Mouse (Mus musculus) heart, adult 2 months (tissue): Measurements from ENCODE around the gene Qprt. TPM values are rescaled to one million over a fixed set of nuclear protein-coding genes. Genes with fewer than 3 reads are reported as not detected.

Experiments used
- DNase-seq, 2 experiments: peaks; one replicate each; pipeline ENCODE4 v3.0.0; 2021
- H3K27ac ChIP-seq: fragments of 200-600 bp; 2 replicates; pipeline ENCODE4 v1.8.1; 2022
- H3K27me3 ChIP-seq: fragments of 200-500 bp; 2 replicates; pipeline ENCODE4 v1.6.1; 2012; ENCODE audit warnings: mild to moderate bottlenecking, low read length, inconsistent platforms, mixed read lengths; ENCODE audit not compliant: control insufficient read depth, insufficient read depth
- H3K36me3 ChIP-seq: fragments of 200-500 bp; 2 replicates; pipeline ENCODE4 v1.6.1; 2012; ENCODE audit warnings: low read length, inconsistent platforms; ENCODE audit not compliant: control insufficient read depth, insufficient read depth
- H3K4me1 ChIP-seq: fragments of 200-500 bp; 2 replicates; pipeline ENCODE4 v1.6.1; 2011; ENCODE audit warnings: low read length; ENCODE audit not compliant: control insufficient read depth, insufficient read depth
- H3K4me3 ChIP-seq: fragments of 200-600 bp; 2 replicates; pipeline ENCODE4 v1.8.1; 2022
- H3K79me2 ChIP-seq: fragments of 200-500 bp; replicated peaks from 2 replicates; pipeline ENCODE4 v1.6.1; 2012; ENCODE audit warnings: mild to moderate bottlenecking, inconsistent platforms, low read length, moderate library complexity, mixed read lengths; ENCODE audit not compliant: control insufficient read depth, insufficient read depth
- H3K9ac ChIP-seq: fragments of 200-500 bp; 2 replicates; pipeline ENCODE4 v1.6.1; 2012; ENCODE audit warnings: low read depth, mild to moderate bottlenecking, control low read depth, inconsistent platforms, low read length, mixed read lengths
- CTCF ChIP-seq: fragments of 200-600 bp; IDR thresholded peaks from 2 replicates; pipeline ENCODE4 v1.8.1; 2022; ENCODE audit warnings: antibody characterized with exemption, mild to moderate bottlenecking, moderate library complexity
- EP300 ChIP-seq: fragments of 200-500 bp; IDR thresholded peaks from 2 replicates; pipeline ENCODE4 v1.6.1; 2011; ENCODE audit warnings: low read depth, low read length, control low read depth; ENCODE audit not compliant: insufficient read depth
- POLR2A ChIP-seq: fragments of 200-500 bp; IDR thresholded peaks from 2 replicates; pipeline ENCODE4 v1.6.1; 2011; ENCODE audit warnings: mild to moderate bottlenecking, low read depth, low read length, control low read depth; ENCODE audit not compliant: insufficient read depth
- WGBS: fragments of 180-500 bp; shearing (Covaris S2); methylation state at CpG from one replicate; pipeline ENCODE4 v1.1.7; 2018; 5-methylcytosine and 5-hydroxymethylcytosine counted together
- intact Hi-C: fragments of 180-260 bp; cut with DNase I; formaldehyde crosslinking; loops from one replicate; pipeline ENCODE4 v1.15.1; 2025
- polyA plus RNA-seq: library from polyadenylated mRNA; depleted of rRNA; stranded (reverse); fragments of >200 nt; gene quantifications from 2 replicates; pipeline ENCODE4 v1.2.3, GENCODE M21; 2012
- total RNA-seq, 2 experiments: library from RNA; stranded (reverse); gene quantifications; 2 replicates each; pipeline ENCODE4 v1.2.3; 2021

The Qprt gene
- total and polyA plus RNA-seq, 3 experiments, result 0.25 TPM; not detected in 2

GRCm38 (mm10) chr7:127098521-127098920 lies 23.5 kb downstream of the Qprt start:
- H3K27me3 ChIP-seq, result no peaks in the 10 kb centered on the region
- no peaks in the 10 kb centered on the region for H3K79me2 ChIP-seq
- intact Hi-C loops, result no loop called here
- WGBS, result 77% methylated on average over 5 of the region's 5 CpGs
- no peak overlapping the region for H3K27ac ChIP-seq
- H3K4me3 ChIP-seq, result no peak overlapping the region
- no peaks in the 10 kb centered on the region for H3K36me3 ChIP-seq
- no peak for TF ChIP-seq POLR2A
- TF ChIP-seq CTCF, result no peak
- TF ChIP-seq EP300, result no peak
- no peak for DNase-seq
- no peaks in the 10 kb centered on the region for H3K4me1 ChIP-seq
- no peak overlapping the region for H3K9ac ChIP-seq

- Histone ChIP-seq H3K79me2 (no peaks in the 10 kb centered on the region), H3K27me3 (no peaks in the 10 kb centered on the region), H3K36me3 (no peaks in the 10 kb centered on the region), H3K27ac (no peak overlapping the region), H3K4me3 (no peak overlapping the region), H3K9ac (no peak overlapping the region), H3K4me1 (no peaks in the 10 kb centered on the region)
- 79% methylated on average over 7 of the region's 7 CpGs for WGBS
- no peak for DNase-seq
- TF ChIP-seq EP300, result no peak
- no peak for TF ChIP-seq POLR2A
- no peak for TF ChIP-seq CTCF
- intact Hi-C loops, result no loop called here
Observed at GRCm38 (mm10) chr7:127096456-127096855, 25.6 kb downstream of the Qprt start.

- TF ChIP-seq EP300 (no peak), CTCF (no peak), POLR2A (no peak)
- Histone ChIP-seq H3K36me3 (no peaks in the 10 kb centered on the region), H3K27me3 (no peaks in the 10 kb centered on the region), H3K4me1 (no peaks in the 10 kb centered on the region), H3K4me3 (no peak overlapping the region), H3K27ac (no peak overlapping the region), H3K9ac (no peak overlapping the region), H3K79me2 (no peaks in the 10 kb centered on the region)
- DNase-seq, result no peak
- intact Hi-C loops, result no loop called here
- 73% methylated on average over 3 of the region's 3 CpGs for WGBS
Observed at GRCm38 (mm10) chr7:127093914-127094313, 28.1 kb downstream of the Qprt start.

DNA sequence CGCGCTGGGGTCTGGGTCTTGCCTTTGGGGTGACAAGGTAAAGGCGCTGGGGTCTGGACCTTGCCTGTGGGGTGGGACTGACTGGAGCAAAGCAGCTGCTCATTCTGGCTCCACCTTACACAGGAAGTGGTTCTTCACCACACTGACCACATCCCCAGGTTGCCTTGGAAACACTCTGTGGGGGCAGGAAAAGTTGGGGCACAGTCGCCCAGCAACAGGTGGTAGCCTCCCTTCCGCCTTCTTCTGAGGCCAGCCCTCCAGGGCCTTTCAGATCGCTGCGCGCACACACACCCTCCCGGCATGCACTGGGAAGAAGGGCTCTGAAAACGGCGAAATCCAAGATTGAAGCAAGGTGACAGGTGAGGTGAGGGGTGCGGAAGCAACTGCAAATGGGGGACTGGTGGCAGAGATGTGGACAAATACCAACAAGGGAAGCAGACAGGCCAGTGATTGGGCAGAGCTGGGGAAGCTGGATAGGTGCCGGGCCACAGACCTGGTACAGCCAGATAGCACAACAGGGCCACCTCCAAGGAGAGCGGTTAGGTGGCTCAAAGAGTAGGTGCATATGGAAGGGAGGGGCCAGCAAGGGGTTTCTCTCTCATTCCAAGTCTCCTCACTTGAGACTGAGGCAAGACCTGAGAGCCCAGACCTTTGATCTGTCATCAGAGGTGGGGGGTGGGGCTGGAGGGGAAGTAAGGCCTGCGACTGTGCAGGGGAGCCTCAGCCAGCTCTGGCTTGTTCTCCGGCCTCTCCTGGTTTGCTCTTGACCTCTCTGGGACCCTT lies 30.7 kb downstream of the Qprt start, which contains the start of gene AI467606:
AI467606 (plus strand) TSS at position 246 of the 783 bp plus-strand sequence.
- intact Hi-C loops, result no loop called here
- Histone ChIP-seq H3K36me3 (no peaks in the 10 kb centered on the region), H3K9ac (peak within 1 kb of the TSS; percentile 43), H3K27ac (no peak within 1 kb of the TSS), H3K4me3 (no peak within 1 kb of the TSS), H3K79me2 (no peaks in the 10 kb centered on the region), H3K4me1 (no peaks in the 10 kb centered on the region), H3K27me3 (no peaks in the 10 kb centered on the region)
- 65% methylated on average over 16 of the region's 16 CpGs for WGBS
- TF ChIP-seq CTCF (no peak), POLR2A (0 out of 2 replicates have a peak, but pooled peaks have one; percentile 49), EP300 (no peak)
- peak; percentile 69 to 86 for DNase-seq

DNA sequence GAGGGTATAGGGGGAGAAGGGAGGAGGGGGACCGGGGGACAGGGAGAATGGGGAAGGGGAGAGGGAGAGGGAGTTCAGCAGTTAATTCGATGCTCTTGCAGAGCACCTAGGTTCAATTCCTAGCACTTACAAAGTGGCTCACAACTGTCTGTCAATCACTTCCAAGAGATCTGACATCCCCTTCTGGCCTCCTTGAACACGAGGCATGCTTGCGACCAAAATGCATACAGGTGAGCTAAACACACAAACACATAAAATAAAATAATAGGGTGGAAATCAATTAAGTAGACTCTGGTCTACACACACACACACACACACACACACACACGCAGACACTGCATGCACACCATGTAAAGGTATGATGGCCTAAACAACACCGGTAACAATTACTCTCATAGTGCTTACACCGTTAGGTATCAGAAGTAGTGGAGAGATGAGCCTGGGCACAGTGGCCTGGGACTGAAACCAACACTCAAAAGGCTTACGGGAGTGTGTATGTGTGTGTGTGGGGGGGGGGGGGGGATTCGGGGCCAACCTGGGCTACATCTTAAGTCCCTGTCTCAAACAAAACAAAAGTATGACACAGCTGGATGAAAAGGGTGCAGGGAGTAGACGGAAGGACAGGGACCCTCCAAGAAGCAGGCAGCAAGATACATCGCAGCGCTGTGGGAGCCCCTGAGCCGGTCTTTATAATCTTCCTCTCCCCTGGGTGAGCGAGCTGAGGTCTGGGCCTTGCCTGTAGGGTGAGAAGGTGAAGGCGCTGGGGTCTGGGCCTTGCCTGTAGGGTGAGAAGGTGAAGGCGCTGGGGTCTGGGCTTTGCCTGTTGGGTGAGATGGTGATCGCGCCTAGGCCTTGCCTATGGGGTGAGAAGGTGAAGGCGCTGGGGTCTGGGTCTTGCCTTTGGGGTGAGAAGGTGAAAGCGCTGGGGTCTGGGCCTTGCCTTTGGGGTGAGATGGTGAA lies 31.6 kb downstream of the Qprt start:
- 86% methylated on average over 20 of the region's 20 CpGs for WGBS
- Histone ChIP-seq H3K4me1 (no peaks in the 10 kb centered on the region), H3K36me3 (no peaks in the 10 kb centered on the region), H3K27ac (no peak overlapping the region), H3K4me3 (no peak overlapping the region), H3K79me2 (no peaks in the 10 kb centered on the region), H3K27me3 (no peaks in the 10 kb centered on the region), H3K9ac (no peak overlapping the region)
- no peak for DNase-seq
- intact Hi-C loops, result no loop called here
- TF ChIP-seq CTCF, result no peak
- no peak for TF ChIP-seq EP300
- TF ChIP-seq POLR2A, result no peak
